Mouse (Mus musculus): ENCODE results near the gene Igfbp2. TPM values are rescaled to one million over a fixed set of nuclear protein-coding genes. Genes with fewer than 3 reads are reported as not detected.
A peak's percentile ranks its signal among the peaks of the same experiment; 100 is the strongest.

Igfbp2 gene
- total RNA-seq, 1 experiment = 1,066 TPM

DNA sequence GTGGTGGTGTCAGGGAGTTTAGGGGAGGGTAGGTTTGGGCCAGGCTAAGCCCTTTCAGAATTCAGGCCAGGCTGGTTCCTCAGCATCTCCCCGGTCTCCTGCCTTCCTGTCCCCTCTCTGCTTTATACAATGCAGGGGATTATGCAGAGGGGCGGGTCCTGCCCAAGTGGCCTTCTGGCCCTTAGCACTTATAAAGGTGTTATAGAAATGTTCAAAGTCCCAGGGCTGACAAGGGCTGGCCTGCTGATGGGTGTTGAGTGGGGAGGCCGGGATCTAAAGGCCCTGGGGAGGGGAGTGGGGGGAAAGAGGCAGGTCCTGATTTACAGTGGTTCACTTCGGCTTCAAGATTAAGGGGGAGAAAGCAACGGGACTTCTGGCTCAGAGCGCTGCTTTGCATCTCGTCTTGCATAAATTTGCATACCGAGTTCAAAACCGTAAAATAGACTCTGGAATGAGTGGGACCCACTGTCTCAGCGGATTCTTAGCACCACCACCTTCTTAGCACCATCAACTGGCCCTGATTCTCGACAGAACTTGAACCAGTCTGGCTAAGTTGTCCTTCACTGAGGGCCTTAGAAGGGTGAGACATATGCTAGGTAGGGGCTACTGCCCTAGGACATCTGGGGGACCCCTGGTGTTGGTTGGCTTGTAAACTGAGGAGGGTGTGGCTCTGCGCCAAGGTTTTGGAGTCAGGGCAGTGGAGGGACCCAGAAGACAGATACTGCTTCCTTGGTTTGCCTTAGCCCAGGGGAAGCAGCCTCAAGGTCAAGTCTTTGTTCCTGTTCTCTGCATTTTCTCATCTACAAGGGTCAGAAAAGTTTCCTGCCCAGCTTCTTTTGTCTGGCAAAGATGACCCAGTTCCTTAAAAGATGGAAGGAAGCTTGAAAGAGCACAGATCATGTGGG lies 3.4 kb downstream of the Igfbp2 start:
- Histone ChIP-seq H3K9me3 (ENCODE audit: control insufficient read depth, insufficient read depth, low read depth, low read length) (no peaks in the 10 kb centered on the region), H3K4me1 (ENCODE audit: control insufficient read depth in 2 of 2, insufficient read depth in 2 of 2, low read length in 2 of 2, poor library complexity in 1 of 2) (peaks cover 3 to 15% of the 10 kb centered on the region in 2 experiments), H3K36me3 (ENCODE audit: control insufficient read depth, insufficient read depth, low read length, poor library complexity, severe bottlenecking) (peaks cover 32% of the 10 kb centered on the region), H3K9ac (ENCODE audit: insufficient read depth, low read depth, low read length, poor library complexity, severe bottlenecking) (peak overlapping the region; percentile 34; the same call in 1 of the 2 replicates), H3K4me3 (ENCODE audit: insufficient read depth in 1 of 2, low read depth in 1 of 2, low read length in 2 of 2, poor library complexity in 1 of 2, severe bottlenecking in 1 of 2) (peak overlapping the region; percentile 83 to 98), H3K27ac (ENCODE audit: insufficient read depth, low read depth, low read length, poor library complexity, severe bottlenecking) (peak overlapping the region; percentile 75)
- DNase-seq (ENCODE audit: low read depth, low spot score) = no peak
- in situ Hi-C loops (cut with MboI; ENCODE audit: low sequenced_read_pairs in 2 of 2, unreplicated experiment in 2 of 2) = no loop called here
- TF ChIP-seq HCFC1 (IDR thresholded peaks at IDR 0.05; ENCODE audit: borderline replicate concordance, insufficient read depth, low read length) (no peak), MAFK (IDR thresholded peaks at IDR 0.05; ENCODE audit: insufficient read depth, low read depth, low read length) (no peak), CHD2 (IDR thresholded peaks at IDR 0.05; ENCODE audit: low read depth, low read length) (no peak), ZC3H11A (IDR thresholded peaks at IDR 0.05; ENCODE audit: borderline replicate concordance, low read depth, low read length) (no peak)

DNA sequence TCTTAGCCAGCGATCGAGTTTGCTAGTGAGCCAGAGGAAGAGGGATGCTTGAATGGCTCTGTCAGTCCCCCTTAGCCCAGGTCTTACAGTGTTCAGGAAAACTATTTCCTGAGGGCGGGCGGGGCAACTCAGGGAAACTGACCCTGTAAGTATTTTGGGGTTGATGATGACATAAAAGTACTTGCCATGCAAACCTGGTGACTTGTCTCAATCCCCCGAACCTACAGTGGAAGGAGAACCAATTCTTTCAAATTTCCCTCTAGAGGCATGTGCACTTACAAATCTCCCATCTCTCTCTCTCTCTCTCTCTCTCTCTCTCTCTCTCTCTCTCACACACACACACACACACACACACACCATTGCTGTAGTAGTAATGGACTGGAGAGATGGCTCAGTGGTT lies 4.5 kb downstream of the Igfbp2 start:
- no peak overlapping the region for H3K9ac ChIP-seq (ENCODE audit: insufficient read depth, low read depth, low read length, poor library complexity, severe bottlenecking)
- H3K27ac ChIP-seq (ENCODE audit: insufficient read depth, low read depth, low read length, poor library complexity, severe bottlenecking) = no peak overlapping the region
- peaks cover 0 to 21% of the 10 kb centered on the region in 2 experiments; a peak in 2 of 4 replicates for H3K4me1 ChIP-seq (ENCODE audit: control insufficient read depth in 2 of 2, insufficient read depth in 2 of 2, low read length in 2 of 2, poor library complexity in 1 of 2)
- in situ Hi-C loops (cut with MboI; ENCODE audit: low sequenced_read_pairs in 2 of 2, unreplicated experiment in 2 of 2) = no loop called here
- H3K36me3 ChIP-seq (ENCODE audit: control insufficient read depth, insufficient read depth, low read length, poor library complexity, severe bottlenecking) = peaks cover 43% of the 10 kb centered on the region
- no peak for DNase-seq (ENCODE audit: low read depth, low spot score)
- no peaks in the 10 kb centered on the region for H3K9me3 ChIP-seq (ENCODE audit: control insufficient read depth, insufficient read depth, low read depth, low read length)
- H3K4me3 ChIP-seq (ENCODE audit: insufficient read depth in 1 of 2, low read depth in 1 of 2, low read length in 2 of 2, poor library complexity in 1 of 2, severe bottlenecking in 1 of 2) = no peak overlapping the region
- TF ChIP-seq MAFK (IDR thresholded peaks at IDR 0.05; ENCODE audit: insufficient read depth, low read depth, low read length) (no peak), HCFC1 (IDR thresholded peaks at IDR 0.05; ENCODE audit: borderline replicate concordance, insufficient read depth, low read length) (no peak), ZC3H11A (IDR thresholded peaks at IDR 0.05; ENCODE audit: borderline replicate concordance, low read depth, low read length) (no peak), ZNF384 (IDR thresholded peaks at IDR 0.05; ENCODE audit: low read depth, low read length) (no peak)

DNA sequence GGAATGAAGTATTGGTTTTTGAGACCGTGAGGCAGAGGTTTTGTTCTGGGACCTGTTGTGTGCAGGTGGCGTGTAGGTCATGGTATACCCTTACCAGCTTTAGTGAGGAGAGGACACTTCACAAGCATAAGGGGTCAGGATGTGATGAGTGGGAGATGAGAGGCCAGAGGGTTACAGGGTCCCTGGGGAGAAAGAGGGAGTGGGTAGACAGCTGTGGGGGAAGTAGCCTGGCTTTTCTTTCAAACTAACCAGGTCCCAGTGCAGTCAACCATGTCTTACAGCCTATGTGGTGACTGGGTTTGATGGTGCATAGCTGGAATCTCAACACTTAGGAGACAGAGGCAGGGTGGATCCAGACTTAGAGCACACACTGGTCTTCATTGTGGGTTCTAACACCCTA lies 6.2 kb downstream of the Igfbp2 start:
- TF ChIP-seq MAFK (IDR thresholded peaks at IDR 0.05; ENCODE audit: insufficient read depth, low read depth, low read length) (no peak), HCFC1 (IDR thresholded peaks at IDR 0.05; ENCODE audit: borderline replicate concordance, insufficient read depth, low read length) (no peak), ZC3H11A (IDR thresholded peaks at IDR 0.05; ENCODE audit: borderline replicate concordance, low read depth, low read length) (no peak), ZNF384 (IDR thresholded peaks at IDR 0.05; ENCODE audit: low read depth, low read length) (no peak), CHD2 (IDR thresholded peaks at IDR 0.05; ENCODE audit: low read depth, low read length) (no peak)
- Histone ChIP-seq H3K9me3 (ENCODE audit: control insufficient read depth, insufficient read depth, low read depth, low read length) (no peaks in the 10 kb centered on the region), H3K9ac (ENCODE audit: insufficient read depth, low read depth, low read length, poor library complexity, severe bottlenecking) (no peak overlapping the region), H3K27ac (ENCODE audit: insufficient read depth, low read depth, low read length, poor library complexity, severe bottlenecking) (no peak overlapping the region), H3K4me3 (ENCODE audit: insufficient read depth in 1 of 2, low read depth in 1 of 2, low read length in 2 of 2, poor library complexity in 1 of 2, severe bottlenecking in 1 of 2) (no peak overlapping the region), H3K4me1 (ENCODE audit: control insufficient read depth in 2 of 2, insufficient read depth in 2 of 2, low read length in 2 of 2, poor library complexity in 1 of 2) (peaks cover 0 to 23% of the 10 kb centered on the region in 2 experiments; a peak in 2 of 4 replicates), H3K36me3 (ENCODE audit: control insufficient read depth, insufficient read depth, low read length, poor library complexity, severe bottlenecking) (peaks cover 53% of the 10 kb centered on the region)
- no peak for DNase-seq (ENCODE audit: low read depth, low spot score)
- in situ Hi-C loops (cut with MboI; ENCODE audit: low sequenced_read_pairs in 2 of 2, unreplicated experiment in 2 of 2) = no loop called here

GRCm38 (mm10) chr1:72832715-72833153 lies 8.4 kb downstream of the Igfbp2 start:
- Histone ChIP-seq H3K4me1 (ENCODE audit: control insufficient read depth in 2 of 2, insufficient read depth in 2 of 2, low read length in 2 of 2, poor library complexity in 1 of 2) (peaks cover 0 to 15% of the 10 kb centered on the region in 2 experiments; a peak in 2 of 4 replicates), H3K9ac (ENCODE audit: insufficient read depth, low read depth, low read length, poor library complexity, severe bottlenecking) (no peak overlapping the region), H3K9me3 (ENCODE audit: control insufficient read depth, insufficient read depth, low read depth, low read length) (no peaks in the 10 kb centered on the region), H3K27ac (ENCODE audit: insufficient read depth, low read depth, low read length, poor library complexity, severe bottlenecking) (no peak overlapping the region), H3K36me3 (ENCODE audit: control insufficient read depth, insufficient read depth, low read length, poor library complexity, severe bottlenecking) (peaks cover 63% of the 10 kb centered on the region), H3K4me3 (ENCODE audit: insufficient read depth in 1 of 2, low read depth in 1 of 2, low read length in 2 of 2, poor library complexity in 1 of 2, severe bottlenecking in 1 of 2) (no peak overlapping the region)
- in situ Hi-C loops (cut with MboI; ENCODE audit: low sequenced_read_pairs in 2 of 2, unreplicated experiment in 2 of 2) = no loop called here
- no peak for DNase-seq (ENCODE audit: low read depth, low spot score)
- TF ChIP-seq ZNF384 (IDR thresholded peaks at IDR 0.05; ENCODE audit: low read depth, low read length) (peak; percentile 57), CHD2 (IDR thresholded peaks at IDR 0.05; ENCODE audit: low read depth, low read length) (no peak)
